In the genomic region with DNA sequence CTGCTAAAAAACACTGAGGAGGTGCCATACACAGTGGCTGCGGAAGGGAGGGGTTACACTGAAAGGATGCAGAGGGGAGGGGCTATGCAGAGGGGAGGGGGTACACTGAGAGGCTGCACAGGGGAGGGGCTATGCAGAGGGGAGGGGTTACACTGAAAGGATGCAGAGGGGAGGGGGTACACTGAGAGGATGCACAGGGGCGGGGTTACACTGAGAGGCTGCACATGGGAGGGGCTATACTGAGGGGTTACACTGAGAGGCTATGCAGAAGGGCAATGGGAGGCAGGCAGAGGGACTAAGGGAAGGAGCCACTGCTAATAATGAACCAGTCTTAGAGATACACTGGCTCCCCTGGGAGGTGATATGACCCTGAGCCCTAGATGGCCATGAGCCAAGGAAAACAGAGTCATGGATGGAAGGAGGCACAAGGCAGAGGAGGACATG, we compare ENCODE assay signal across 7 mouse cellular contexts. TPM values are rescaled to one million over a fixed set of nuclear protein-coding genes. Genes with fewer than 3 reads are reported as not detected.
DNase-seq lines count a peak whose midpoint lies in the region; ATAC-seq lines count a peak whose summit lies in the region.

No protein-coding gene starts in this region.

- peaks cover 55% of the 10 kb centered on the region for H3K4me1 ChIP-seq in hindbrain, embryonic 12.5 days
- peaks cover 46% of the 10 kb centered on the region for H3K4me1 ChIP-seq in liver, embryonic 11.5 days (replicated peaks; ENCODE audit: control insufficient read depth, insufficient read depth, low read length)

- H3K4me3 ChIP-seq in hindbrain, embryonic 12.5 days: no peak overlapping the region
- no peak overlapping the region for H3K4me3 ChIP-seq in liver, embryonic 11.5 days (ENCODE audit: low read depth, low read length)

- no peaks in the 10 kb centered on the region for H3K36me3 ChIP-seq in hindbrain, embryonic 12.5 days
- H3K36me3 ChIP-seq in liver, embryonic 11.5 days (ENCODE audit: control insufficient read depth, insufficient read depth, low read length): no peaks in the 10 kb centered on the region

- no peak overlapping the region for H3K9ac ChIP-seq in hindbrain, embryonic 12.5 days
- H3K9ac ChIP-seq in liver, embryonic 11.5 days (ENCODE audit: low read depth, low read length): no peak overlapping the region

- peak overlapping the region; percentile 39; the same call in 1 of the 2 replicates for H3K4me2 ChIP-seq in hindbrain, embryonic 12.5 days (replicated peaks)
- H3K4me2 ChIP-seq in liver, embryonic 11.5 days: no peak overlapping the region

- intact Hi-C loops in left cerebral cortex, postnatal 4 days (cut with DNase I): no loop called here

- H3K9me3 ChIP-seq in hindbrain, embryonic 12.5 days (replicated peaks): no peaks in the 10 kb centered on the region
- no peaks in the 10 kb centered on the region for H3K9me3 ChIP-seq in liver, embryonic 11.5 days (ENCODE audit: control insufficient read depth, low read length)

- no peaks in the 10 kb centered on the region; the same call in 1 of the 2 replicates for H3K27me3 ChIP-seq in hindbrain, embryonic 12.5 days
- H3K27me3 ChIP-seq in liver, embryonic 11.5 days (replicated peaks; ENCODE audit: control insufficient read depth, insufficient read depth, low read length): no peaks in the 10 kb centered on the region

- H3K27ac ChIP-seq in hindbrain, embryonic 12.5 days: peak overlapping the region; percentile 81
- H3K27ac ChIP-seq in liver, embryonic 11.5 days (ENCODE audit: low read depth, low read length): no peak overlapping the region

- 27% methylated on average over 2 of the region's 2 CpGs for WGBS in hindbrain, embryonic 12.5 days
- WGBS in liver, embryonic 11.5 days: 35% methylated on average over 2 of the region's 2 CpGs

- ATAC-seq in hindbrain, embryonic 12.5 days (ENCODE audit: low FRiP score): peak; percentile 83
- peak; percentile 59 for ATAC-seq in liver, embryonic 11.5 days (replicated peaks; ENCODE audit: low FRiP score)

- peak; percentile 42 for DNase-seq in 3T3-L1 (ENCODE audit: low read depth, low spot score)
- peak; percentile 48 for DNase-seq in NIH3T3 (ENCODE audit: low read depth)
- DNase-seq in liver, embryonic 11.5 days (ENCODE audit: low spot score): no peak
- no peak for DNase-seq in left cerebral cortex, postnatal 4 days
- DNase-seq in cerebellum, postnatal 4 days (ENCODE audit: low spot score in 2 of 2): no peak
- no peak for DNase-seq in urinary bladder, adult 2 months (ENCODE audit: low spot score)

RNA-seq across cellular contexts. Expression of gene Col18a1, which starts 14.1 kb away (rescaled TPM):
- 103 and 109 TPM in 2 replicates for polyA plus RNA-seq in hindbrain, embryonic 12.5 days (2016; fragmentation: Nextera tagmentation; extraction: Ambion mirVana)
- 55.3 and 60.2 TPM in 2 replicates for polyA plus RNA-seq in liver, embryonic 11.5 days (2014; fragmentation: Nextera tagmentation; extraction: Ambion mirVana)
- 10 to 100 TPM; 18.4 to 21.4 TPM for total RNA-seq in left cerebral cortex, postnatal 4 days (2021)
- polyA plus RNA-seq in urinary bladder, adult 2 months (2012; rRNA removed): 51.8 and 65.6 TPM in 2 replicates

Comparison
In these comparisons a context has a peak if more than half of its experiments do, and no peak if none do; other contexts are left out.
1. DNase-seq: peak in 3T3-L1 (single experiment) and NIH3T3 (single experiment); none in liver, embryonic 11.5 days (single experiment), left cerebral cortex, postnatal 4 days (single experiment), cerebellum, postnatal 4 days (0 of 2) and urinary bladder, adult 2 months (single experiment).